In the genomic region with DNA sequence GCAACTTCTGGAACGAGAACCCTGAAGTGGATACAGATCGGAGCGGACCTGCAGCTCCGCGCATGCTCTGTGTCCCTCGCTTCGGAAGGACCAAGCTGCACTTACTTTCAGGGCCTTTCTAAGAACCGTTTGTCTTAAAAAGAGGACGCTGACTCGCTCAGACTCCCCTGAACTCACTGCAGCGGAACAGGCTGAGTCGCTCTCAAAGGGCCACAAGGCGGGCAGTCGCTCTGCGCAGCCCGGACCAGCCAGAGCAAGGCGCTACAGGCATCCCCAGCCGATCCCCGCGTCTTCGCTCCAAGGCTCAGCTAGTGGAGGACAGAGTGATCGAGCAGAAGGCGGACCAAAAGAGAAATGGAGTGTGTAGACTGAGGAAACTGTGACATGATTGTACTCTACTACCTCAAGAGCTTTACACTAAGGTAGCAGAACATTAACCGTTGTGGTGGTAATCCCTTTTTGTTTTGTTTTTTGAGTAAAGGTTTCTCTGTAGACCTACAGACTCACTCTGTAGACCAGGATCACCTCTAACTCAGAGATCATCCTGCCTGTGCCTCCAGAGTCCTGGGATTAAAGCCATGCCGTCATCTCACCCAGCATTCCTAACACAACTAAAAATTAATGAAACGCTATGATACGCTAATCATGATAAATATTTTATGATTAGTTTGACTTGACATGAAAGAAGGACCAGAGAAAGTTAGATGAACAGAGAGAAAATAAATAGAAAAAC, we compare ENCODE assay signal across 8 mouse cellular contexts. TPM values are rescaled to one million over a fixed set of nuclear protein-coding genes. Genes with fewer than 3 reads are reported as not detected.
DNase-seq lines count a peak whose midpoint lies in the region; ATAC-seq and TF ChIP-seq lines count a peak whose summit lies in the region.

Gene Fan1, minus strand, starts transcription at position 266 of the 733 bp plus-strand sequence.

- no peaks in the 10 kb centered on the region for H3K27me3 ChIP-seq in embryonic facial prominence, embryonic 10.5 days (replicated peaks; ENCODE audit: low read depth, poor library complexity, severe bottlenecking)
- no peaks in the 10 kb centered on the region for H3K27me3 ChIP-seq in intestine, postnatal 0 days (replicated peaks; ENCODE audit: control insufficient read depth, insufficient read depth, low read length)
- no peaks in the 10 kb centered on the region for H3K27me3 ChIP-seq in midbrain, embryonic 11.5 days (ENCODE audit: control insufficient read depth, insufficient read depth, low read length)

- H3K9me3 ChIP-seq in embryonic facial prominence, embryonic 10.5 days = no peaks in the 10 kb centered on the region
- H3K9me3 ChIP-seq in intestine, postnatal 0 days (ENCODE audit: control insufficient read depth) = no peaks in the 10 kb centered on the region
- H3K9me3 ChIP-seq in midbrain, embryonic 11.5 days (ENCODE audit: control insufficient read depth, low read length) = no peaks in the 10 kb centered on the region

- DNase-seq in adrenal gland, postnatal 14 days = peak; percentile 92
- DNase-seq in embryonic facial prominence, embryonic 10.5 days (ENCODE audit: low spot score) = peak; percentile 89
- DNase-seq in left cerebral cortex, postnatal 4 days = peak; percentile 85
- peak; percentile 99 for DNase-seq in midbrain, embryonic 11.5 days (ENCODE audit: low spot score, missing footprints)
- DNase-seq in right cerebral cortex, postnatal 4 days = peak; percentile 80
- peak; percentile 86 for DNase-seq in yolk sac, embryonic 10.5 days (ENCODE audit: low spot score)

- peak within 1 kb of the TSS; percentile 76 for H3K4me3 ChIP-seq in embryonic facial prominence, embryonic 10.5 days
- peak within 1 kb of the TSS; percentile 66 for H3K4me3 ChIP-seq in intestine, postnatal 0 days (ENCODE audit: low read depth, low read length)
- H3K4me3 ChIP-seq in midbrain, embryonic 11.5 days (ENCODE audit: low read depth, low read length) = peak within 1 kb of the TSS; percentile 60

- H3K36me3 ChIP-seq in embryonic facial prominence, embryonic 10.5 days (replicated peaks) = peaks cover 66% of the 10 kb centered on the region
- peaks cover 26% of the 10 kb centered on the region for H3K36me3 ChIP-seq in intestine, postnatal 0 days (ENCODE audit: control insufficient read depth, insufficient read depth)
- peaks cover 20% of the 10 kb centered on the region for H3K36me3 ChIP-seq in midbrain, embryonic 11.5 days (ENCODE audit: control insufficient read depth, insufficient read depth, low read length)

- H3K4me1 ChIP-seq in embryonic facial prominence, embryonic 10.5 days = peaks cover 14% of the 10 kb centered on the region
- no peaks in the 10 kb centered on the region for H3K4me1 ChIP-seq in intestine, postnatal 0 days (replicated peaks; ENCODE audit: control insufficient read depth, insufficient read depth, low read length)
- 0 out of 2 replicates have a peak, but pooled peaks cover 3% of the 10 kb centered on the region for H3K4me1 ChIP-seq in midbrain, embryonic 11.5 days (ENCODE audit: control insufficient read depth, insufficient read depth, low read length)

- intact Hi-C loops in left cerebral cortex, postnatal 4 days (cut with DNase I) = loop anchor here (10.0 kb wide), 2 partner anchors 209 to 439 kb away; partner anchors contain the start of gene Klf13

- TF ChIP-seq CTCF in intestine, postnatal 0 days (IDR thresholded peaks at IDR 0.05; ENCODE audit: low read depth) = peak; percentile 65

- H3K9ac ChIP-seq in intestine, postnatal 0 days (ENCODE audit: low read depth, low read length) = peak within 1 kb of the TSS; percentile 61
- H3K9ac ChIP-seq in midbrain, embryonic 11.5 days (ENCODE audit: low read length) = peak within 1 kb of the TSS; percentile 80

- peak within 1 kb of the TSS; percentile 62 for H3K4me2 ChIP-seq in intestine, postnatal 0 days (replicated peaks; ENCODE audit: low read depth)
- H3K4me2 ChIP-seq in midbrain, embryonic 11.5 days = peak within 1 kb of the TSS; percentile 50

- peak; percentile 99 for ATAC-seq in granulocyte monocyte progenitor cell, adult 5-6 weeks (replicated peaks; ENCODE audit: poor library complexity, severe bottlenecking)
- peak; percentile 96 for ATAC-seq in intestine, postnatal 0 days
- ATAC-seq in midbrain, embryonic 11.5 days (ENCODE audit: low FRiP score) = peak; percentile 96

- 4% methylated on average over 27 of the region's 27 CpGs for WGBS in embryonic facial prominence, embryonic 10.5 days
- 3% methylated on average over 27 of the region's 27 CpGs for WGBS in intestine, postnatal 0 days
- WGBS in midbrain, embryonic 11.5 days = 4% methylated on average over 27 of the region's 27 CpGs

- peak within 1 kb of the TSS; percentile 92 for H3K27ac ChIP-seq in embryonic facial prominence, embryonic 10.5 days (replicated peaks)
- H3K27ac ChIP-seq in intestine, postnatal 0 days (ENCODE audit: low read depth, low read length) = peak within 1 kb of the TSS; percentile 90
- H3K27ac ChIP-seq in midbrain, embryonic 11.5 days (ENCODE audit: low read depth, low read length) = peak within 1 kb of the TSS; percentile 90

RNA-seq across cellular contexts. Expression of gene Fan1, which starts in this region (rescaled TPM):
- 7.5 and 9.8 TPM in 2 replicates for total RNA-seq in adrenal gland, postnatal 14 days (2021)
- 9.4 and 10.7 TPM in 2 replicates for polyA plus RNA-seq in embryonic facial prominence, embryonic 10.5 days (2016; fragmentation: Nextera tagmentation; extraction: Ambion mirVana)
- 0.75 and 1.4 TPM in 2 replicates for total RNA-seq in granulocyte monocyte progenitor cell, adult 5-6 weeks (2014; fragmentation: Nextera tagmentation)
- total RNA-seq in granulocyte monocyte progenitor cell, adult 5-6 weeks (2017) = 4.5 and 6.0 TPM in 2 replicates
- 2.2 and 2.4 TPM in 2 replicates for polyA plus RNA-seq in intestine, postnatal 0 days (2015; fragmentation: Nextera tagmentation; extraction: Ambion mirVana)
- 1 to 10 TPM; 8.4 to 9.6 TPM for total RNA-seq in left cerebral cortex, postnatal 4 days (2021)
- polyA plus RNA-seq in midbrain, embryonic 11.5 days (2014; fragmentation: Nextera tagmentation; extraction: Ambion mirVana) = 5.8 and 6.8 TPM in 2 replicates

Comparison
In these comparisons a context has a peak if more than half of its experiments do, and no peak if none do; other contexts are left out.
1. Peak in every context shown above with its lines: DNase-seq, ATAC-seq, H3K4me3 ChIP-seq and H3K27ac ChIP-seq.